8 mouse cellular contexts compared by ENCODE assay signal in genomic region chr3:31309371-31309933, GRCm38 (mm10). TPM values are rescaled to one million over a fixed set of nuclear protein-coding genes. Genes with fewer than 3 reads are reported as not detected.
A peak's percentile ranks its signal among the peaks of the same experiment; 100 is the strongest.
DNase-seq lines count a peak whose midpoint lies in the region; ATAC-seq and TF ChIP-seq lines count a peak whose summit lies in the region.

No protein-coding gene starts in this region.

- peak overlapping the region; percentile 25 for H3K4me3 ChIP-seq in kidney, embryonic 15.5 days (replicated peaks)
- peak overlapping the region; percentile 49 for H3K4me3 ChIP-seq in hindbrain, embryonic 11.5 days (ENCODE audit: low read depth, low read length)
- H3K4me3 ChIP-seq in midbrain, embryonic 10.5 days, result peak overlapping the region; percentile 64
- no peak overlapping the region for H3K4me3 ChIP-seq in stomach, postnatal 0 days (ENCODE audit: low read depth, low read length)

- TF ChIP-seq EP300 in stomach, postnatal 0 days (optimal IDR thresholded peaks at IDR 0.05), result no peak

- no peaks in the 10 kb centered on the region for H3K36me3 ChIP-seq in kidney, embryonic 15.5 days
- no peaks in the 10 kb centered on the region for H3K36me3 ChIP-seq in hindbrain, embryonic 11.5 days (ENCODE audit: control insufficient read depth, insufficient read depth, low read length)
- H3K36me3 ChIP-seq in midbrain, embryonic 10.5 days, result no peaks in the 10 kb centered on the region
- no peaks in the 10 kb centered on the region for H3K36me3 ChIP-seq in stomach, postnatal 0 days (ENCODE audit: control insufficient read depth, insufficient read depth, low read length)

- no peak overlapping the region for H3K9ac ChIP-seq in kidney, embryonic 15.5 days
- peak overlapping the region; percentile 25 for H3K9ac ChIP-seq in hindbrain, embryonic 11.5 days (ENCODE audit: low read depth, low read length)
- no peak overlapping the region for H3K9ac ChIP-seq in stomach, postnatal 0 days (ENCODE audit: low read length)

- 2% methylated on average over 36 of the region's 36 CpGs for WGBS in kidney, embryonic 15.5 days
- under 1% methylated on average over 36 of the region's 36 CpGs for WGBS in hindbrain, embryonic 11.5 days
- 1% methylated on average over 36 of the region's 36 CpGs for WGBS in midbrain, embryonic 10.5 days
- WGBS in stomach, postnatal 0 days, result 3% methylated on average over 36 of the region's 36 CpGs

- ATAC-seq in kidney, embryonic 15.5 days (replicated peaks; ENCODE audit: low FRiP score), result no peak
- ATAC-seq in hindbrain, embryonic 11.5 days (ENCODE audit: low FRiP score), result peak; percentile 77
- peak; percentile 59; the same call in 1 of the 2 replicates for ATAC-seq in stomach, postnatal 0 days (ENCODE audit: low FRiP score, low TSS enrichment)

- peak overlapping the region; percentile 52 for H3K4me2 ChIP-seq in kidney, embryonic 15.5 days
- H3K4me2 ChIP-seq in hindbrain, embryonic 11.5 days (replicated peaks; ENCODE audit: low read depth, low read length), result peak overlapping the region; percentile 89
- no peak overlapping the region for H3K4me2 ChIP-seq in stomach, postnatal 0 days (replicated peaks; ENCODE audit: low read depth)

- no peak for DNase-seq in kidney, adult 18-20 months
- DNase-seq in cerebellum, postnatal 25 days, result peak; percentile 84 to 85
- peak; percentile 42 for DNase-seq in hindbrain, embryonic 11.5 days (ENCODE audit: low spot score)
- DNase-seq in midbrain, embryonic 10.5 days (ENCODE audit: low spot score), result peak; percentile 19
- DNase-seq in stomach, postnatal 0 days (ENCODE audit: low spot score), result no peak
- no peak for DNase-seq in gastrocnemius, postnatal 25 days
- no peak for DNase-seq in gastrocnemius, postnatal 36 days

- peaks cover 43% of the 10 kb centered on the region for H3K27me3 ChIP-seq in kidney, embryonic 15.5 days
- H3K27me3 ChIP-seq in hindbrain, embryonic 11.5 days (ENCODE audit: control insufficient read depth, insufficient read depth, low read length), result peaks cover 4% of the 10 kb centered on the region; the same call in 1 of the 2 replicates
- peaks cover 37% of the 10 kb centered on the region for H3K27me3 ChIP-seq in midbrain, embryonic 10.5 days (ENCODE audit: low read depth, poor library complexity, severe bottlenecking)
- 0 out of 2 replicates have a peak, but pooled peaks cover 2% of the 10 kb centered on the region for H3K27me3 ChIP-seq in stomach, postnatal 0 days (ENCODE audit: control insufficient read depth, insufficient read depth, low read length)

- no peak for TF ChIP-seq CTCF in stomach, postnatal 0 days (IDR thresholded peaks at IDR 0.05; ENCODE audit: low read depth)

- peaks cover 15% of the 10 kb centered on the region for H3K4me1 ChIP-seq in kidney, embryonic 15.5 days
- H3K4me1 ChIP-seq in hindbrain, embryonic 11.5 days (replicated peaks; ENCODE audit: control insufficient read depth, insufficient read depth, low read length), result no peaks in the 10 kb centered on the region
- peaks cover 17% of the 10 kb centered on the region for H3K4me1 ChIP-seq in midbrain, embryonic 10.5 days
- H3K4me1 ChIP-seq in stomach, postnatal 0 days (replicated peaks; ENCODE audit: control insufficient read depth, insufficient read depth), result no peaks in the 10 kb centered on the region

- intact Hi-C loops in gastrocnemius, postnatal 36 days (cut with DNase I), result no loop called here

- H3K9me3 ChIP-seq in kidney, embryonic 15.5 days (replicated peaks), result no peaks in the 10 kb centered on the region
- no peaks in the 10 kb centered on the region for H3K9me3 ChIP-seq in hindbrain, embryonic 11.5 days (ENCODE audit: control insufficient read depth, low read length)
- no peaks in the 10 kb centered on the region for H3K9me3 ChIP-seq in midbrain, embryonic 10.5 days (replicated peaks)
- no peaks in the 10 kb centered on the region for H3K9me3 ChIP-seq in stomach, postnatal 0 days (ENCODE audit: control insufficient read depth, low read length)

- no peak overlapping the region for H3K27ac ChIP-seq in kidney, embryonic 15.5 days
- peak overlapping the region; percentile 13; the same call in 1 of the 2 replicates for H3K27ac ChIP-seq in hindbrain, embryonic 11.5 days (ENCODE audit: low read depth, low read length)
- H3K27ac ChIP-seq in midbrain, embryonic 10.5 days (replicated peaks), result peak overlapping the region; percentile 42; the same call in 1 of the 2 replicates
- no peak overlapping the region for H3K27ac ChIP-seq in stomach, postnatal 0 days (replicated peaks)

RNA-seq across cellular contexts. Expression of gene Slc7a14, which starts 0.7 kb away (rescaled TPM):
- polyA plus RNA-seq in kidney, embryonic 15.5 days (2015; fragmentation: Nextera tagmentation; extraction: Ambion mirVana), result 0.22 and 0.48 TPM in 2 replicates
- 0.50 and 1.2 TPM in 2 replicates for polyA plus RNA-seq in hindbrain, embryonic 11.5 days (2014; fragmentation: Nextera tagmentation; extraction: Ambion mirVana)
- 0.39 and 0.53 TPM in 2 replicates for polyA plus RNA-seq in midbrain, embryonic 10.5 days (2016; fragmentation: Nextera tagmentation; extraction: Ambion mirVana)
- 0.42 and 0.55 TPM in 2 replicates for polyA plus RNA-seq in stomach, postnatal 0 days (2015; fragmentation: Nextera tagmentation; extraction: Ambion mirVana)
- under 1 TPM; 0.03 to 0.05 TPM for total RNA-seq in gastrocnemius, postnatal 25 days (2021)
- under 1 TPM in 1 of 2 experiments, not detected in 1; 0.10 TPM for total RNA-seq in gastrocnemius, postnatal 36 days (2021)

Comparison
In these comparisons a context has a peak if more than half of its experiments do, and no peak if none do; other contexts are left out.
1. H3K27ac ChIP-seq: peak in hindbrain, embryonic 11.5 days (single experiment) and midbrain, embryonic 10.5 days (single experiment); none in kidney, embryonic 15.5 days (single experiment) and stomach, postnatal 0 days (single experiment).
2. DNase-seq: peak in cerebellum, postnatal 25 days (2 of 2), hindbrain, embryonic 11.5 days (single experiment) and midbrain, embryonic 10.5 days (single experiment); none in kidney, adult 18-20 months (single experiment), stomach, postnatal 0 days (single experiment), gastrocnemius, postnatal 25 days (single experiment) and gastrocnemius, postnatal 36 days (0 of 2).